Mouse (Mus musculus) MEL-GATA-1-ER (cell line): Measurements from ENCODE around the gene Gm21477.
"Not testable (repeated sequence)": the region's sequence is repeated elsewhere in the genome, so short reads cannot be mapped to it uniquely, and the experiment has no call there.

Experiments
- DNase-seq: peaks from one replicate; pipeline ENCODE4 v3.0.0-alpha.2; 2012; ENCODE audit warnings: low read depth; ENCODE audit errors: extremely low read depth

Gene Gm21477

DNA sequence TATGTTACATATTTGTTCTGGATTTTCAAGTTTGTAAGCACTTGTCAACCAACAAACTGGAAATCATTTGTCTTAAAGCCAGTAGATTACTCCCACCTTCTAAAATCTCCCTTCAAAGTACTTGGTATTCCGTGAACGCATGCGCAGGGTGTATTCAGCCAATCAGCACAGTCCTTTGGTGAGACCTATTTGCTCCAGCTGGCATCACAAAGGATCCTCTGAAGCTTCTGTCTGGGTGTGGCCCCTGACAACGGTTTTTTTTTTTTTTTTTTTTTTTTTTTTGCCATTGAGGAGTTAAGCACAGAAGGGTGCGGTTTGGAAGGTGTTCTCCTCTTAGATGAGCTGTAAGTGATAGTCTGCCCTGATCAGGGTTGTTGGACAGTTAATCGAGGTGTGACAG is at the start of gene Gm21477:
Gene Gm21477 (plus strand): TSS at position 301 of the 400 bp plus-strand sequence.
- not testable (repeated sequence) for DNase-seq
